Mouse (Mus musculus) small intestine, adult 2 months (tissue): ENCODE results near the gene Runx1.

Experiments
- CTCF ChIP-seq: fragments of 200-500 bp; IDR thresholded peaks from 2 replicates; pipeline ENCODE4 v1.5.1; 2012; ENCODE audit warnings: low read depth, mild to moderate bottlenecking, control low read depth, inconsistent platforms, low read length, moderate library complexity, mixed read lengths; ENCODE audit not compliant: insufficient replicate concordance, insufficient read length; ENCODE audit errors: extremely low read depth
- POLR2A ChIP-seq: fragments of 200-500 bp; IDR thresholded peaks from 2 replicates; pipeline ENCODE4 v1.6.1; 2012; ENCODE audit warnings: low read depth, mild to moderate bottlenecking, control low read depth, inconsistent platforms, low read length, moderate library complexity

GRCm38 (mm10) chr16:92581767-92582166, 244.2 kb downstream of the Runx1 start:
- TF ChIP-seq CTCF (no peak), POLR2A (no peak)
